Mouse (Mus musculus) CH12.LX (cell line): ENCODE results near the gene Capn2.

ENCODE experiments used
- CHD1 ChIP-seq: IDR thresholded peaks from 2 replicates; pipeline ENCODE4 v1.6.1; 2012; ENCODE audit warnings: low read depth, low read length, improper control_type of control experiment, inconsistent platforms
- CHD2 ChIP-seq: IDR thresholded peaks from 2 replicates; pipeline ENCODE4 v1.6.1; 2011; ENCODE audit warnings: low read length, improper control_type of control experiment
- CTCF ChIP-seq, 2 experiments: IDR thresholded peaks in 1 of 2; conservative IDR thresholded peaks in 1 of 2; 2 replicates each; pipeline ENCODE4 v1.5.1; 2011 to 2012; ENCODE audit warnings: low read depth in 2 of 2, low read length in 2 of 2, improper control_type of control experiment in 1 of 2, inconsistent platforms in 1 of 2, mild to moderate bottlenecking in 1 of 2, moderate library complexity in 1 of 2
- E2F4 ChIP-seq: IDR thresholded peaks from 2 replicates; pipeline ENCODE4 v1.6.1; 2011; ENCODE audit warnings: low read depth, low read length, improper control_type of control experiment; ENCODE audit not compliant: insufficient replicate concordance
- MAX ChIP-seq: IDR thresholded peaks from 2 replicates; pipeline ENCODE4 v1.6.1; 2011; ENCODE audit warnings: low read length, improper control_type of control experiment
- MAZ ChIP-seq: IDR thresholded peaks from 2 replicates; pipeline ENCODE4 v1.6.1; 2012; ENCODE audit warnings: low read depth, mild to moderate bottlenecking, inconsistent platforms, low read length, improper control_type of control experiment, moderate library complexity
- PAX5 ChIP-seq: IDR thresholded peaks from 2 replicates; pipeline ENCODE4 v1.6.1; 2012; ENCODE audit warnings: low read length, inconsistent platforms, mixed read lengths
- POLR2A ChIP-seq: IDR thresholded peaks from 2 replicates; pipeline ENCODE4 v1.6.1; 2011; ENCODE audit warnings: low read depth, mild to moderate bottlenecking, improper control_type of control experiment, low read length
- TBP ChIP-seq: conservative IDR thresholded peaks from 2 replicates; pipeline ENCODE4 v1.6.1; 2011; ENCODE audit warnings: low read depth, low read length, improper control_type of control experiment
- USF1 ChIP-seq: IDR thresholded peaks from 2 replicates; pipeline ENCODE4 v1.6.1; 2014; ENCODE audit warnings: low read depth, mild to moderate bottlenecking, inconsistent platforms, low read length, improper control_type of control experiment

DNA sequence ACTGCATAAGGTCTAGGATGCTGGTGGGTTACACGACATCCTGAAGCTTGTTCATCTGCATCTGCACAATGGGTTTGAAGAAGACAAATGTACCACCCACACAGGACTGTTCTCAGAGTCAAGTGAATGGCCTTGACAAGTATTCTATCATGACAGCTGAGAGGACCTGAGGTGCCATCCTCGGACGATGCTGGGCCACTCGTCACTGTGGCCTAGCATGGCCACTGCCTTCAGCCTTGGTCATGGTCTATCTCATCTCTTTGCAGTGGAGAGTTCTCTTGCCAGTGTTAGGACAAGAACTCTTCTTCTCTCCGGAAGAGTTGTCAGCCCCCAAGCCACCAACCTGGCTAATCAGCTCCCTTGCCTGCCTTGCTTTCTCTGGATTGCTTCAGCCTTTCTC lies 3.7 kb downstream of the Capn2 start:
- TF ChIP-seq MAX = no peak
- no peak for TF ChIP-seq CTCF (conservative IDR thresholded peaks at IDR 0.05 in 1 of 2, IDR thresholded peaks at IDR 0.05 in 1 of 2; ENCODE audit: low read depth in 2 of 2, low read length in 2 of 2)
- TF ChIP-seq POLR2A = no peak
- TF ChIP-seq PAX5 = no peak
- TF ChIP-seq USF1 = no peak
- no peak for TF ChIP-seq E2F4
- no peak for TF ChIP-seq MAZ
- TF ChIP-seq CHD2 = no peak
- no peak for TF ChIP-seq CHD1
- TF ChIP-seq TBP = no peak
